Mouse (Mus musculus): Measurements from ENCODE around the gene Gnai3.
A peak's percentile ranks its signal among the peaks of the same experiment; 100 is the strongest.

Gnai3 gene

GRCm38 (mm10) chr3:108076836-108077235 is 69.1 kb downstream of the Gnai3 start:
- no peak for DNase-seq

DNA sequence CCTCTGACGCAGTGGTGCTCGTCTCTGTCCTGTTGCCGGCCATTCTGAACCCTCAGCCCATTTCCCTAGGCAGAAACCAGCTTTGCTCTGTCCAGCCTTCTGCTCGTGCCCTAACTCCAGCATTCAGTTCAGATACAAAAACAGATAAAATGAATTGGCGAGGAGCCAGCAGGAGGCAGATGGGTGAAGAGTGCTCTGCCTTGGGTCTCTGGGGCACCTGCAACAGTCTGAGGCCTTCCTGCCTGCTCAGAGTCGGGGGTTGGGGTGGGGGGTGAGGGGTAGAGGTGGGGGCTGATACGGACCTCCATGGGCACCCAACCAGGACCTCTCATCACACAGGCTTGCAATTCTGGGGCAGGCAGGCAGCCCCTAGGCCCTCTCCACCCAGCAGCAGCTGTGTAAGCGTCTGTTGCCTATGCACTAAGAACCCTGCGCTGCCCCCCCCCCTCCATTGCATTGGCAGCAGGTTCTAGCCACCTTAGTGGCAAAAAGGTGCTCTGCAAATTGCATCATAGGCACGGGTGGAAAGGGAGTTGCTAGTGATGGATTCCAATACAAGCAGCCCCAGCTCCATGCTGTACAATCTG is 72.9 kb downstream of the Gnai3 start:
- DNase-seq = no peak

GRCm38 (mm10) chr3:108070295-108071293 is 75.4 kb downstream of the Gnai3 start:
- peak; percentile 49 for DNase-seq

GRCm38 (mm10) chr3:108069231-108069870 is 76.6 kb downstream of the Gnai3 start:
- DNase-seq = no peak

DNA sequence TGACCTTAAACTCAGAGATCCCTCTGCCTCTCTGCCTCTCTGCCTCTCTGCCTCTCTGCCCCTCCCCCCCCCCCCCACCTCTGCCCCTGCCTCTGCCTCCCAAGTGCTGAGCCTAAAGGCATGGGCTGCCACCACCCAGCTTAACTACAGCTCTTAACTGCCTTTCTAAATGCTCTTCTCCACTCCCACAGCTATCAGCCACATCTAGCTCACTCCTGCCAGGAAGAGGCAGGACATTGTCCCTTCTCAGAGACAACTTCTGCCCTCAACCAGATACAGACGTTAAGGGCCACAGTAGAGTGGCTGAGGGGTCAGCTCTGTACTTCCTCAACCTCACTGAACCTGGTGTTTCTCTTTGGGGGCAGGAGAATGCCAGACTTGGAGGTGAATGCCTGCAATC is 77.1 kb downstream of the Gnai3 start:
- DNase-seq = no peak

- DNase-seq = no peak
Measured at GRCm38 (mm10) chr3:108067370-108067934, 78.5 kb downstream of the Gnai3 start.

GRCm38 (mm10) chr3:108065551-108065950 is 80.4 kb downstream of the Gnai3 start:
- no peak for DNase-seq

DNA sequence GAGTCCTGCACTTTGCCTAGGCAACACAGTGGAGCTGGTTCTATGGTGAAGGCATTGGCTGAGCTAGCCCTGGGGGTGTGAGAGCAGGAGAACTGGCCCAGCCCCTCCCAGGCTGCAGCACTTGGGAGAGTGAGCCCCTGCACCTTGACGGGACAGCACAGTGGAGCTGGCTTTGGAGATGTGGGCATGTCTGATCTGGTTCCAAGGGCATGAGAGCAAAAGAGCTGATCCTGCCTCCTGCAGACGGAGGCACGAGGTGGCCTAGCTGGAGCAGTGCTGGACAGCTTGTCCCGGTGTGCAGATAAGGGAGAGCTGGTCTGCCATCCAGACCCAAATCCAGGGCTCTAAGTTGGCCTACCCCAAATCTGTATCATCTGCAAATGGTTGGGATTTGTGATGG is 81.3 kb downstream of the Gnai3 start:
- no peak for DNase-seq

DNA sequence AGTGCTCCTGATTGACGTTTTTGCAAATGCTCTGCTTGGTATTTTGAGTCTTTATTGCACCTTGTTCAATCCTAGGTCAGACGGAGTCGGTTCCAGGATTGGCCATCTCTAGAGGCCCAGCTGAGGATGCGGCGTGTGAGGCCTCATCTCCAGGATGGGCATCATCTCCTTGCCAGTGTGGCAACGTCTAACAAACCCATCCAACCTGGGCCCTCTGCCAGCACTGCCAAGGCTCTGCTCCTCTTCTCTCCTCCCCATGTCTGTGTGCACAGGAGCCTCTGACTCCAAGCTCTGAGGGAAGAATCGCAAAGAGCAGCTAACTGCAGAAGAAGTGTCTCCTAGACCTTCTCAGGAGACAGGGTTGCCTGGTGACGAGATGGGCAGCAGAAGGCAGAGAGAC is 83.3 kb downstream of the Gnai3 start:
- DNase-seq = no peak

DNA sequence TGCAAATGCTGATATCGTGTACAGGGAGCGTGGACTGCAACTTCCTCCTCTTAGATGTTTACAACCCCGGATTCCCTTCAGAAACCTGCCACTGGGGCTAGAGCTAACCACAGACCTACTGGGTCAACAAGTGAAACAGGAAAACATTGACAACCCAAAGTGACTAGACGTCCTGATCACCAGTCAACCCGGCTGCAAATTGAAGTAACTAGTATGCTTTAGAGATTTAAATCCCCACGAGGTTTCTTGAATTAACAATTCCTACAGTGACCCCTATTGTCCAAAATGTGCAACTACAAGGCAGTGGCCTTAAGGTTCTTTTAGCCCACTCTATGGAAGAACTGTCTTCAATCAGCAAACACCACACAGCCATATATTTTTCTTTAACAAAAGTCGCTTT is 84.5 kb downstream of the Gnai3 start:
- peak; percentile 54 for DNase-seq

Data from right cerebral cortex, postnatal 14 days (tissue).